Mouse (Mus musculus) testis, adult 2 months (tissue): Measurements from ENCODE around the gene Grk1.

ENCODE experiments used
- CTCF ChIP-seq: fragments of 200-500 bp; IDR thresholded peaks from 2 replicates; pipeline ENCODE4 v1.5.1; 2012; ENCODE audit warnings: low read depth, mild to moderate bottlenecking, inconsistent platforms, low read length, moderate library complexity; ENCODE audit not compliant: control insufficient read depth, insufficient read depth, insufficient replicate concordance
- POLR2A ChIP-seq: fragments of 200-500 bp; IDR thresholded peaks from 2 replicates; pipeline ENCODE4 v1.6.1; 2012; ENCODE audit warnings: low read depth, mild to moderate bottlenecking, inconsistent platforms, low read length, moderate library complexity; ENCODE audit not compliant: control insufficient read depth

DNA sequence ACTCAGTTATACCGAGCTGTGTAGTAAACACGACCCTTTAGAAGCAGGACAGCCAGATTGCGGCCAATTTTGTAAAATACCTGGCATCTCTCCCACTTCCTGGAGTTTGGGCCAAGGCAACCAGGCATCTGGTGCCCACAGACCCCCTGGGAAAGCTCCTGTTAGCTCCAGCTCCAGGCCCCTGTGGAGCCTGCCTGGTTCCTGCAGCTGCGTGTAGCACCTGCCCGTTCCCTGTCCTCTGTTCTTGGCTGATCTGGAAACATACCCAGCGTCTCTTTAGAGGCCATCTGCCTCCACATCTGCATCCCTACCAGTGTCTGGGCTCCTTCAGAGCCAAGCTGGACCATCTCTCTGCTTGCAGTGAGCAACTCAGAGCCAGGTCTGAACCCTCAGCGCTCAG lies 25.5 kb downstream of the Grk1 start:
- TF ChIP-seq POLR2A (no peak), CTCF (no peak)
